Mouse (Mus musculus) right cerebral cortex, postnatal 10 days (tissue): ENCODE data around the gene Orm3.

Experiments used
- DNase-seq, 2 experiments: peaks; one replicate each; pipeline ENCODE4 v3.0.0; 2021; ENCODE audit warnings: low spot score in 2 of 2

The Orm3 gene

DNA sequence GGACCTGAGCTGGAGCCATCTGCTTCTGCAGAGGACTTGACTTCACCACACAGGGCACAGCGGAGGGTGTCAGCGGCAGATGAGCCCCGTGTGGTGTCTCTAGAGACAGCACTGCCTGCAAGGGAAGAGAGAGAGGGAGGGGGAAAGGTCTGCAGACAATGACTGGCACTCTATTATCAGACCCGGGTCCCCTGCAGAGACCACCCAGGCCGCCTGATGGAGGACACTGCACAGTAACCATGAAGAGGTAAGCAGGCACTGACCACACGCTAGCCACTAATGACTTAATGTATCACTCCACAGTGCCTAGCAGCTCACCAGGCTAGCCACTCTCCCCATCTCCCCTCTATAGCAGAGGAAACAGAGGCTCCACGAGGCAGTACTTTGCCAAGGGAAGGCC, 14.9 kb downstream of the Orm3 start:
- no peak for DNase-seq

DNA sequence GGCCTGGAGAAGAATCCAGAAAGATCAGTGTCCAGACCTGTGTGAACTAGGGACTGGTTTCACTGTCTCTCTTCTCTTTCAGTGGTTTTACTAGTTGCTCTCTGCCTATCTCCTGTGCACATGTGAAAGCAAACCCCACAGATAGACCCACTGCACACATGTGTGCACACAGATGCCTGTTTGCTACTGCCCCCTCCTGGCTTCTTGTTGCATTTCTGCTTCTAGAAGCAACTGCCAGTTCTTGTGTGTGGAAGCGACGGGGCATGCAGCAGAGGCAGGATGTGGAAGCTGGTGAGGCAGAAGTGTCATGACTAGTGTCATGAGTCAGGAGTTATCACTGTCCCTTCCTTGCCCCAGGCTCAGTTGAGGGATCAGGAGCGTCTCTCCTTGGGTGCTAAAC, 15.9 kb downstream of the Orm3 start:
- DNase-seq: peak in 1 of 2 experiments; percentile 55

DNA sequence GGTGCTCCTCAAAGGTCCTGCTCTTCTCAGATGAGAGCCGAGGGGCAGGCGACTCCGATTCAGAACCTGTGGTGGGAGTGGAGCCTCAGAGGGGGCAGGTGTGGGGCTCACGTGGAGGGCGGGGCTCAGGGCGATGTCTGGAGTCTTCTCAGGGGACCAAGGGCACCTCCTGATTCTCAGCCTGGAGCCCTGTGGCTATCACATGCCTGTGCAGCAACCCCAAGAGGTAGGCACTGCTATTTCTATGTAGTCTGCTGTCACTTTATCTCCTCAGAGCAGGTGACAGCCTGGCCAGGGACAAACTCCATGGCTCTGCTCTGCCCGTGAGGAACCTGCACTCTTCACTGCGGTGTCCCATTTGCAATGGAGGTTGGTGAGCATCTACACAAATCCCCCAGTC, 17.4 kb downstream of the Orm3 start:
- DNase-seq: no peak

DNA sequence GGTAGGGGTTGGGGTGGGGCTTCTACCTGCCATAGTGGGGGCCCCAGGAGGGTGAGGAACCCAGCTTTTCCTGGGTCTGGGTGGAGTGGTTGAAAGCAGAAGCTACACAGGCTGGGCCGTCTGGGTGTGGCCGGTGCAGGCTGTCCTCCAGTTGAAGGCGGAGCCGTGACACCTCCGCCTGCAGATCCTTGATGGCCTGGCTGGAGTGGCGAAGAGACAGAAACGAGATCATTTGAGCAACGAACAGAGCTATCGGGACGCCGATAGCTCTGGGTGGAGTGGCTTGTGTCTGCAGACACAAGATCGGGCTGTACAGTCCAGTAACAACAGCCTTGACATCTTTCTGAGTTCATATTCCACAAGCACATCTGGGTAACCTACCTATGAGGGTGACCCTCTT, 18.4 kb downstream of the Orm3 start:
- no peak for DNase-seq

DNA sequence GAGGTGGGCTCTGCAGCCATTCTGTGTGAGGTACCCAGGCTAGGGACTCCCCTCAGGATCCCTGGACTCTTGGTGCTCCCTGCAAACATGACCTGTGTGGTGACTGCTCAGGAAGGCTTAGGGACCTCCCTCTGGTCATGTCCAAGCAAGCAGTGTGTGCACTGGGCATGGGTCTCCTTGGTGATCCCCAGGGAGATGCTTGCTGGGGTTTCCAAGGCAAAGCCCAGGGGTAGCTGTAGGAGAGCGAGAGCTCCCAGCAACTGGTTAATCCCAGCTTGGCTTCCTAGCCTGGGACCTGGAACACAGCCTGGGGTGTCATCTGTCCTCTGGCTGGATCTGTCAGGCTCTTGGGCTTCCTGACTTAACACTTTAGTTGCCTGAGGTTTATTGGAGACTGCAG, 19.4 kb downstream of the Orm3 start:
- peak; percentile 57 to 67 for DNase-seq

DNA sequence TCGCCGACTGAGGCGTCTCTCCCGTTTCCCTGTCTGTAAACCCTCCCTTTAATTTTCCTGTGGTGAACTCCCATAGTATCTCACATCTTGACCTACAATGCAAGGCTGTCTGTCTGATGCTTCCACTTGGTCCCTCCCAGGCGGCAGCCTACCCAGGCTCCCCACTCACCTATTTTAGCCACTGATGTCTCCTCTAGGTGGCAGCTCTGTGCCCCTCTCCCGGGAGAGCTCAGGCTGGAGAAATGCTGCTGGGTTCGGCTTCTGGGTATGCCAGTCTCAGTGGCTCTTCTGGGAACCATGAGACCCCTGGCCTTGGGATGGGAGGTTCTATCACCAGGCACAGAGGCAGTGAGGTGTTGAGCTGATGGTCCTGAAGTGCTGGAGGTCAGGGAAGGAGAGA, 21.5 kb downstream of the Orm3 start:
- DNase-seq: no peak

DNA sequence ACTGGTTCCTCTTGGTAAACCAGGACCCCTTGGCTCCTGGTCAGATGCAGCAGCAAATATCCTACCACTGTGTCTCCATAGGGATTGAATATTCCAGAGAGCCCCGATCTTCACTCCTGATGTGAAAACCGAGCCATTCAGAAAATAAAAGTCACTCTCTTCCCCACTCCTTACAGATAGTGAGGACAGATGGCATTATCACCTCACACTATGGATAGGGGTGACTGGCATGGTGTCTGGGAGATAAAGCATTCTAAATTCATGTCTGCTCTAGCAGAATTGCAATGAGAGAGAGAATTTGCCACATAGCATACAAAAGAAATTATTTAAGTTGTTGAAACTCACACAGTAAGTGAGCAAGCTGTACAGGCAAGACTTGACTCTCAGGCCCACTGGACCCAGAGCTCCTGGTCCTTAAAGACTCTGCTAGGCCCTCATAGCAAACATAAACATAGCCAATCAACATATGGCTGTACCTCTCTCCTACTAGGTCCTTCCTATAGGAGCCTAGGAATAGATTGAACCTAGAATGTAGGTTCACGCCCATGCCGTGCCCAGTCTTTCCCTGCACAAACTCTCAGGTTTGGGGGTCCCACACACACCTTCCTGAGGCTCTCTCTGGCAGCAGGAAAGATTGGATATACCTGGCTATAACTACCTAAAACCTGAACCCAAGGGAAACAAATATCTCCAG, 26.9 kb downstream of the Orm3 start:
- no peak for DNase-seq

DNA sequence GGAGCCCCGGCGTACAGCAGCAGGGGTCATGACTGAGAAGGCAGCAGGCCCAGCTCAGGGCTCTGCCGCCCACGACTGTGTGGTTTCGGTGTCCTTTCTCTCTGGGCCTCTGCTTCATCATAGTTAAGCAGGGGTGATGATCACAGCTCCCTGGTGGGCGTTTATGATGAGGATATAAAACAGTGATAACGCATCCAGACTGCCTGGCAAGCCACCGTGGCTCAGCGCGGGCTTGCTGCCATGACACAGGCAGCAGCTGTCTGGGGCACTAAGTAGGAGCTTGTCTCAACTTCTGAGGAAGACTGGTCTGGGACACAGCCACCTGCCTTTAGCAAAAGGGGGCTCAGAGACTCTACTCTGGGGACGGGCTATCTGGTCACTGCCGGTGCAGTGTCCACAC, 27.5 kb downstream of the Orm3 start:
- no peak for DNase-seq

DNA sequence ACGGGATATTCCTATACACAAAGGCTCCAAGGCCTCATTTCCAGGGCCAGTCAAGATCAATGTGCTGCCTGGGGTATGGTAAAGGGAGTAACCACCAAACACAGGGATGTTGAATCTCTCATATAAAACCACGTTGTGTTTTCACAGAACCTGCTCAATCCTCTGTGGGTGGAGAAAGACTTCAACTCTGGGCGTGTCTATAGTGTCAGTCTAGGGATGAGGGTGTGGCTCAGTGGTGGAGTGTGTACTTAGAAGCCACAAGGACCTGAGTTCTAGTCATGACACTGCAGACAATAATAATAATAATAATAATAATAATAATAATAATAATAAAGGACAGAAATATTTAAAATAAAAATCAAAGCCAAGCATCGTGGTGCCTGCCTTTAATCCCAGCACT, 28.3 kb downstream of the Orm3 start:
- no peak for DNase-seq

DNA sequence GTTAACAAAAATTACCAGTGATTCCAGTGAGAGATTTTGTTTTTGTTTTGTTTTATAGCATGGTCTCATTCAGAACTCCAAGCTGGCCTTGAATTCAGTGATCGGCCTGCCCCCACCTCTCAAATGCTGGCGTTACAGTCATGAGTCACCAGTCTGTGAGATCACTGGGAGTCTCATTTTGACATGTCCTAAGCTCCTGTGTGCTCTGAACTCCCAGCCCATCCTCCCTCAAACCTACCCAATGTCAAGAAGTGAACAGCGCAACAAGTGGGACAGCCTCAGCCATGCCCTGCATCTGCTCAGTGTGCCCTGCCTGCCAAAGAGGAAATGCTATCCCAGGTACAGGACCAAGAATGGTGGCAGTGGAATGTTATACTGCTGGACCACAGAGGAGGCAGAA, 29.3 kb downstream of the Orm3 start:
- DNase-seq: no peak

DNA sequence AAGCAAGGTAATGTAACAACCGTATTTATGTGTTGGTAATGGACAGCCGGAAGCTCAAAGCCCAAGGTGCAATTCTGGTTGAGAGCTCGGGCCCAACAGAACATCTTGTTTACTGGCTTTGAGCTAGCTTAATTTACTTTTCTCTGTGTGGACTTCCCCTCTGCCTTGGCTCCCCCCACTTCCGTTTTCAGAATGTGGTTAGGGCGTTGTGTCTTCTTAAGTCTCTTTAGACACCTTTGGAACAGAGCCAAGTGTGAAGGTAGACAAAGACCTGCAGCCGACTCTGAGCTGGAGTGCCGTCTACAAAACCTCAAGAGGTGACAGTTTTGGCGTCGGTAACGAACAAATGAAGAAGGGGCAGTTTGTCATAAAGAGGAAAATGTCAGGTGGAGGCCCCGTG, 29.8 kb downstream of the Orm3 start:
- DNase-seq: no peak

DNA sequence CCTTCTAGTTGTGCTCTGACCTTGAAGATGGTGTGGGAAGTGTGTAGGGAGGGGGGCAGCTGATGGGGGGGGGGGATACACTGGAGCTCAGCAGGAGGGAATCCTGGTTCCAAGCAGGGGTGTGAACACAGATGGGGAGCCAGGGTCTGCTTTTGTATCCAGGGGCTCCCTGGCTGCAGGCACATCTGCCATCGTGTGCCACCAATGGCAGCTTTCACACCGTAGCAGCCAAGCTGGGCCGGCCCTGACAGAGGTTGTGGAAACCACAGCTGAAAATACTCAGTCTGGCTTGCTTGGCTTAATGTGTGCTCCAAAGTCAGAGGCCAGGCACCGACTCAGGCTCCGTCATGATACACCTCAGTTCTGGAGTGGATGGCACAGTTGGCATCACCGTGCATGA, 32.1 kb downstream of the Orm3 start:
- DNase-seq: no peak

DNA sequence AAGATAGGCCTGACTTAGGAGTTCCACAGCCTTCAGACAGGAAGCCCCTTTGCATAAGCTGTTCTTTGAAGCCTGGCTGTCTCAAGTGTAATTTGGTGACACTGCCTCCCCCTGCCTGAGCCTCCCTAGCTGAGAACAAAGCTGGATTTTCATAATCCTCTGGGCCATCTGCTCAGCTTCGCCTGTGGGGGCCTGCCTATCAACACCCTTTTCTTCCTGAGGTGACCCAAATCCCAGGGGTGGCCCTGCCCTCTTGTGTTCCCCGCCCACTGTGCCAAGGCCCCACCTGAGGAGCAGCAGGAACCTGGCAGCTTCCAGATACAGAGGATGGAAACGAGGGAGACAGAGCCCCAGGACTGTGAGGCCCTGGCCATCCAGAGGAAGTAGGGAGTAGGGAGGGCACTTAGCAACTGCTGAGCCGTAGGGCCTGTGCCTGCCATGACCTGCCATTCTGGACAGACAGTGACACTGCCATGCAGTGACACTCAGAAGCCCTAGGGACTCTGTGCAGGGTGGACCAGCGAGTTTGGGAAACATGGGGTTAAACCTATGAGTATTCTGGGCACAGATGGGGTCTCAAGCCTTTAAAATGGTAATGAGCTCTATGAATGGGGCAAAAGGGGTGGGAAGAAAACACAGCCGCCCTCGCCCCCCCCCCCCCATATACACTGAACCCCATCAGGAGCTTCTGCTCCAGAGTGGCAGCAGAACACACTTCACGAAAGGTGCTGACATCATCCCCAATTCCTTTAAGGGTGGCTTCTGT, 33.3 kb downstream of the Orm3 start:
- no peak for DNase-seq

DNA sequence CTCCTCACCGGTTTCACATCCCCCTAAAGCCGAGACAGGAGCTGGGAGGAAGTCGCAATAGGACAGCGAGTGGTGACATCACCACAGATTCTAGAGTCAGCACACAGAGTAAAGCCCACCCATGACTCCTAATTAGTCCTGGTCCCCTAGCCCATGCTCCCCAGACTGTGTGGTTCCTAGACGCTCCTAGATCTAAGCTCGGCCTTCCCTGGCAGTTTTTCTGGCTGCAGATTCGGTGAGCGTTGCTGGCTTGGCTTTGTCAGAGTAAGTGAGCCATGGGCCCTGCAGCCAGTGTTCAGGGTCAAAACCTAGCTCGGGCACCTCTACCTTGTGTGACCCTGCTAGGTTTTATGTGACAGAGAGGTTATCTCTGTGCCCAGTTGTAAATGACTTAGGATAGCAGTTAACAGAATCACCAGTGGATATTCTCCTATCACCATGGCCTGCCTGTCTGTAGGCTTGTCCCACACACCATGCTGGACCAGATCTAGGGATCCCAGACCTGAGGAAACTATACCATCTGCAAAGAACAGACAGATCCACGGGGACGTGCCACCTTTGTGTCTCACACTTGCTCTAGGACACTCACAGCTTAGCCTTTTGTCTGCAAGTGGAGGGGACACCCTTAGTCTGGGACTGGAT, 34.0 kb downstream of the Orm3 start:
- DNase-seq: no peak

DNA sequence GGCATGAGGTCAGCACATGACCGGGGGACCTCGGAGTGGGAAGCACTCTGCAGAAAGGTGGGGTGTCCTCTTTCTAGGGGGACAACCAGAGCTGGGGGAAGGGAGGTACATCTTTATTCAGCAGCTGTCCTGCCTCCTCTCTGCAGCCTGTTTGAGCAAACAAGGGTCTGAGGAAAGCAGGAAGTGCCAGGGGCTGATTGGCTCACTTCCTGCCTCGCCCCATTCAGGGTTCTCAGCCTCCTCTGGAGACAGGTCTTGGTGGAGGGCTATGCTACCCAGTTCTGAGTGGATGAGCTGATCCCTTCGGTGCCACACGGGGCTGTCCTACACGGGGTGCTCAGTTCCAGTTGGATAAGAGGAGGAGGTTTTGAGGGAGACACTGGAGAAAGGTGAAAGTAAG, 35.4 kb downstream of the Orm3 start:
- no peak for DNase-seq

DNA sequence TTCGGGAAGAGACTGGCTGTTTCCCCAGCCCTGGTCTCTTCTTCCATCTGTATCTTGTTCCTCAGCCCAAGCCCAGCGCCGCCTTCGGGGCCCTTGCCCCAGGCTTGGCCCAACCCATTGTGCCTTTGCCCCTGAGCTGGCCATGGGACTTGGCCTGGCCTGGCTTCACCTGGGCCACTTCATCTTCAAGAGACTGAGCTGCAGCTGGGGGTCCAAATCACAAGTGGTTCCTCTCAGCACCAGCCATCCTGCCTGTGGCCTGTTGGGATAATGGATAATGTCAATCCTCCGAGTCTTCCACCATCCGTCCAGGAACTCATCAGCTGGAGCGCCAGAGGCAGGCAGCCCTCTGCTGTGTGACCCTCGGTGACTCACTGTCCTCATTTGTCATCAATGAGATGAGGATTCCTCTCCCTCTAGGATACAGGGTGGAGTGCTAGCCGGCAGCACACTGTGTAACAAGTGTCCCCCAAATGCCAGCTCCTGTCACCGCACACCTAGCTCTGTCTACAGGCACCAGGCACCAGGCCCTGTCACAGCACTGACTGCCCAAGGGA, 42.1 kb downstream of the Orm3 start:
- no peak for DNase-seq

DNA sequence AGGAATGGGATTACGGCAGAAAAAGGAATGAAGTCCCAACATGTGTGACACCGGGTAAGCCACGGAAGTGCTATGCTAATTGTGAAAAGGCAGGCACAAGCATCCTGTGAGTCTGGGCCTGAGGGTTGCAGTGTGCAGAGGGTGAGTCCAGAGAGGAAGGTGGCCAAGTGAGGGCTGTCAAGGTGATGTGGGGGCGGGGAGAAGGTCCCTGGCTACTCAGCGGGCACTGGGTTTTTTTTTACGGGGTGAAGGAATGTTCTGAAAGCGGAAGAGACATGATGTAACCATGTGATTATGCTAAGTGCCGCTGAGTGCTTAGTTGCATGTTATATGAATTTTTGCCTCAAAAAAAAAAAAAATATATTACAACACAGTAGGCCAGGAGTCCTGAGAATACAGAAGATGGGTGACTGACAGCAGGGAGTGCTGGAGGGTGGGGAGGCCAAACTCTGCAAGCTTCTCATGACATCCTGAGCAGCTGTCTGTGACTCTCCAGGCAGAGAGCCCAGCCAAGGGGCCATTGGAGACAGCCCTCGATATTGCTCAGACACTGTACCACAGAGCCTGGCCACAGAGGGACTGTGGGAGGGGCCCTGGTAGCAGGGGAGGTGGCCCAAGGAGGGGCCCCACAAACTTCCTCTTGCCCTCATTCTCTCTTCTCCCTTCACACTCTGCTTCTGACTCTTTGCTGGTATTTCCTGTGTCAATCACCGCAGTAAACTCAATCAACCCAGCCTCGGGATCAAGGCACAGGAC, 43.1 kb downstream of the Orm3 start:
- DNase-seq: no peak

DNA sequence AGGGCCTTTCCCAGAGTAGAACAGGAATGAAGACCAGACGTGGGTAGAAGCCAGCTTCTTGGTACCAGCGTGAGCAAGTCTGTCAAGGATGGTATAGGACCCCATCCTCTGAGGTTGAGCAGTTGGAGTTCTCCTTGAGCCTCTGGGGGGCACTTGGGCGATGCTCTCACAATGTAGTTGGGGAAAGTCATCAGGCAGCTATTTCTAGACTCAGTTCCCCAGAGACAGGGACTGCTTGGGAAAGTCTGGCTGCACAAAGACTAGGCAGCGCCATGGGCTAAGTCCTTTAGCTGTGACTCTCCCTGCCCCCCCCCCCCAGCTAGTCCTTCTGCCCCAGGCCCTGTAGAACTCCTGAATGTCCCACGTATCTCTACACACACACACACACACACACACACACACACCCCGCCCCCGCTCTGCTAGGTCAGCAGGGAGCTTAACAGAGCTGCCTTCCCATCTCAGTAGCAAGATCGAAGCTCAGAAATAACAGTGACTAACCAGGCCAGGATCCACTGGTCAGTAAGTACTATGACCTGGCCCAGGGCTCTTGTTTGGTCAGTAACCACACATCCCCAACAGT, 43.8 kb downstream of the Orm3 start:
- DNase-seq: no peak

DNA sequence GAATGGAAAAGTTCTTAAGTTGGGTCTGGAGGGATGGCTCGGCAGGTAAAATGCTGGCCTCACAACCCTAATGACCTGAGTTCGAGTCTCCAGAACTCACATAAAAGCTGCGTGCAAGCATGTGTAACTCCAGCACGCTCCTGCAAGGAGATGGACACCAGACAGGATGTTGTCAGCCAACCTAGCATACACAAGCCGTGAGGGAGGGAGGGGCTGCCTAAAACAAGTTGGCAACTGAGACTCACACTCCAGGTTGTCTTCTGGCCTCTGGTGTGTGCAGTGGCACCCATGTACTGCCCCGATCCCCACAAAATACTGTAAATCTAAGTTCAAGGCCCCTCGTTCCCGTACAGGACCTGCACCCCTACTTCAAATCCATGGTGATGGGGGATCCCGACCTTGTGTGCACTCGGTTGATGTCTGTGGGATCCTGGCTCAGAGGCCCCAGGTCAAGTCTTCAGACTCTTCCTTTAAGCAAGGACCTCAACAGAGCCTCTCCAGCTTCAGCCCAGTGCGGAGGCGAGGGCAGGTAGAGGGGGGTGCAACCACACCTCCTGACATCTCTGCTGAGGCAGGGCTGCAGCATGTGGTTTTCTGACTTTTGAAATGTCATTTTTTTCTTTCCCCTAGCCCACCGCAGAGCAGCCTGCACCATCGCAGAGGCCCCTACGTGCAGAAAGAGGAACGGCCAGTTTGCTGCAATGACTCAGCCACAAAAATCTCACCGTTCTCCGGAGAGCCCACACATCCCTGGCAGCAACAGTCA, 44.8 kb downstream of the Orm3 start:
- DNase-seq: no peak

DNA sequence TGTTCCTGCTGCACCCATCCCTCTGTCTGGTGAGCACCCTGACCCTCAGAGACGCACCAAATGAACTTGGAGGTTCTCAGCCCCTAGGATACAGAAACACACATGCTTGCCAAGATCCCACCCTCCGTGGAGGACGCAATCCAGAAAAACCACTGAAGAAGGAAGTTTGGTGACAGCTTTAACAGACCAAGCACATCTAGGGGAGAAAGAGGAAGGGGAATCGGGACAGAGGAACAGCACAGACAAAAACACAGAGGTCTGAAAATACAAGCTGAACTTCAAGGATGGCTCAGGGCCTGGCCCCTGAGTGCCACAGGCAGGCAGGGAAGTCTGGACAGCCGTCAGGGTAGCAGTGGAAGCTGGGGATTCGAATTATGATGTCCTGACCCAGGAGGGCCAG, 45.7 kb downstream of the Orm3 start:
- DNase-seq: no peak

DNA sequence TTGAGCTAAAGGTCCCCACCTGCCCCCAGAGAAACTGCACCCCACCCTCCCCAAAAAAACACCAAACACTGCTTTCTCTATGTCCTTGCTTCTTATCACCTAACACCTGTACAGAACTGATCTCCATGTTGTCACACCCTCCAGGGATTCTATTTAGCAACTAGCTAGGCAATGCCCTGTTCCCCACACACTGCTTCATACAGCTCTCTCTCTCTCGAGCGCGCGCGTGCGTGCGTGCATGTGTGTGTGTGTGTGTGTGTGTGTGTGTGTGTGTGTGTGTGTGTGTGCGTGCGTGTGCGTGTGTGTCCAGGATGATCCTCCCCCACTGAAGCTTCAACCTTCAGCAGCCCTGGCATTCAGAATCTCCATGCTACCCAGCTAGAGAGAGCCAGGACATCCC, 46.1 kb downstream of the Orm3 start:
- no peak for DNase-seq
